Comparison of ENCODE assay signal across 8 mouse cellular contexts in the genomic region with DNA sequence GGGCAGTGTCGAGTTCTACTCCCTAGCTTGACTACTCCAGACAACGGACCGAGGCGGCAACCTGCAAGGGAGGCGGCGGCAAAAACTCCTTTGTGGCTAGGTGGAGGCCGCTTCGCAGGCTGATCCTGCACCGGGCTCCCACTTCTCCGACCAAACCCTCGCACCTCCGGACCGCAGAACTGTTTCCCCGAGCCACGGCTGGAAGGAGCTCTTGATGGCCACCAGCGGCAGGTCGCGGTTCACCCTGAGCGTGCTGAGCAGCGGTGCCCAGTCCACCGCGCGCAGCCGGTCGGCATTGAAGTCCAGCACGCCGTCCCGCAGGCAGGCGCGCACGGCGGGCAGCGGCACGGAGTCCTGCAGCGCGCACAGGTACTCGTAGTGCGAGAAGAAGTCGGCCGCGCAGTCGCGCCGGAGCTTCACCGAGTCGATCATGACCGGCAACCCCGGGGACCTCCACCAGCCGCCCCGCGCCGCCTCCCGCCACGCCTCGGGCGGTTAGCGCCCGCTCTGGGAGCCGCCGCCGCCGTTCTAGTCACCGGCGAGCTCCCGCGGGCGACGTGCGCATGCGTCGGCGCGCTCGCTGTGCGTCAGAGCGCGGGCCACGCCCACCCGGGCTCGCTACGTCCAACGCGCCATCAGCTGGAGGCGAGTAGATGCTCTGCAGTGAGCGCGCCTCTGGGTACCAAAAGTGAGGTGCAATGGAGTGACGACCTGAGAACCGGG. TPM values are rescaled to one million over a fixed set of nuclear protein-coding genes. Genes with fewer than 3 reads are reported as not detected.
DNase-seq lines count a peak whose midpoint lies in the region; ATAC-seq and TF ChIP-seq lines count a peak whose summit lies in the region.

A gene (minus strand): TSS at position 541 of the 723 bp plus-strand sequence.

- DNase-seq in CD4-positive, CD25-positive, alpha-beta regulatory T cell, adult 2 months (ENCODE audit: low read depth, low spot score), result peak; percentile 98
- DNase-seq in fibroblast of lung, adult 2 months (ENCODE audit: low read depth), result peak; percentile 78
- DNase-seq in kidney, postnatal 25 days, result peak; percentile 90 to 93
- DNase-seq in liver, embryonic 14.5 days (ENCODE audit: low read depth in 3 of 3, low spot score in 3 of 3), result peak; percentile 78 to 81 (median 80)
- DNase-seq in neural tube, embryonic 11.5 days (ENCODE audit: low spot score), result peak; percentile 97
- DNase-seq in stomach, postnatal 0 days (ENCODE audit: low spot score), result peak; percentile 92

- H3K36me3 ChIP-seq in heart, embryonic 15.5 days, result no peaks in the 10 kb centered on the region
- H3K36me3 ChIP-seq in liver, embryonic 14.5 days (replicated peaks; ENCODE audit: control insufficient read depth, insufficient read depth, low read depth), result no peaks in the 10 kb centered on the region
- H3K36me3 ChIP-seq in neural tube, embryonic 11.5 days (ENCODE audit: control insufficient read depth, insufficient read depth, low read length), result no peaks in the 10 kb centered on the region
- H3K36me3 ChIP-seq in stomach, postnatal 0 days (ENCODE audit: control insufficient read depth, insufficient read depth, low read length), result no peaks in the 10 kb centered on the region

- TF ChIP-seq EP300 in liver, embryonic 14.5 days (IDR thresholded peaks at IDR 0.05; ENCODE audit: low read depth), result no peak
- TF ChIP-seq EP300 in stomach, postnatal 0 days (optimal IDR thresholded peaks at IDR 0.05), result no peak

- WGBS in heart, embryonic 15.5 days, result under 1% methylated on average over 88 of the region's 88 CpGs
- WGBS in liver, embryonic 14.5 days (ENCODE audit: insufficient replicate concordance), result under 1% methylated on average over 78 of the region's 88 CpGs
- under 1% methylated on average over 88 of the region's 88 CpGs for WGBS in neural tube, embryonic 11.5 days
- under 1% methylated on average over 69 of the region's 88 CpGs for WGBS in stomach, postnatal 0 days

- ATAC-seq in heart, embryonic 15.5 days (replicated peaks; ENCODE audit: insufficient number of reproducible peaks, insufficient read depth, low FRiP score, low read depth), result peak; percentile 92
- ATAC-seq in liver, embryonic 14.5 days (ENCODE audit: insufficient read depth), result peak; percentile 94
- peak; percentile 88 for ATAC-seq in neural tube, embryonic 11.5 days (ENCODE audit: insufficient read depth, low FRiP score, low TSS enrichment)
- peak; percentile 95 for ATAC-seq in stomach, postnatal 0 days (ENCODE audit: low FRiP score, low TSS enrichment)

- H3K27me3 ChIP-seq in heart, embryonic 15.5 days, result no peaks in the 10 kb centered on the region
- no peaks in the 10 kb centered on the region for H3K27me3 ChIP-seq in liver, embryonic 14.5 days (ENCODE audit: control insufficient read depth, insufficient read depth, low read length)
- no peaks in the 10 kb centered on the region for H3K27me3 ChIP-seq in neural tube, embryonic 11.5 days (ENCODE audit: control insufficient read depth, insufficient read depth, low read length)
- no peaks in the 10 kb centered on the region for H3K27me3 ChIP-seq in stomach, postnatal 0 days (ENCODE audit: control insufficient read depth, insufficient read depth, low read length)

- no peak within 1 kb of the TSS for H3K27ac ChIP-seq in brown adipose tissue, adult 24 weeks (replicated peaks; ENCODE audit: low read depth, low read length)
- peak within 1 kb of the TSS; percentile 81 for H3K27ac ChIP-seq in heart, embryonic 15.5 days
- peak within 1 kb of the TSS; percentile 36 for H3K27ac ChIP-seq in liver, embryonic 14.5 days
- H3K27ac ChIP-seq in neural tube, embryonic 11.5 days (ENCODE audit: low read depth, low read length), result peak within 1 kb of the TSS; percentile 93
- H3K27ac ChIP-seq in stomach, postnatal 0 days (replicated peaks), result peak within 1 kb of the TSS; percentile 79

- peak within 1 kb of the TSS; percentile 80 for H3K9ac ChIP-seq in heart, embryonic 15.5 days
- H3K9ac ChIP-seq in liver, embryonic 14.5 days (replicated peaks), result peak within 1 kb of the TSS; percentile 79
- H3K9ac ChIP-seq in neural tube, embryonic 11.5 days (ENCODE audit: low read length), result peak within 1 kb of the TSS; percentile 99
- H3K9ac ChIP-seq in stomach, postnatal 0 days (ENCODE audit: low read length), result peak within 1 kb of the TSS; percentile 74

- peak within 1 kb of the TSS; percentile 74 for H3K4me3 ChIP-seq in brown adipose tissue, adult 24 weeks (ENCODE audit: insufficient read depth, low read depth, low read length)
- peak within 1 kb of the TSS; percentile 81 for H3K4me3 ChIP-seq in heart, embryonic 15.5 days
- H3K4me3 ChIP-seq in liver, embryonic 14.5 days (ENCODE audit: insufficient read depth in 1 of 2, low read depth in 2 of 2, low read length in 2 of 2), result peak within 1 kb of the TSS; percentile 80 to 86
- H3K4me3 ChIP-seq in neural tube, embryonic 11.5 days (ENCODE audit: low read depth, low read length), result peak within 1 kb of the TSS; percentile 79
- H3K4me3 ChIP-seq in stomach, postnatal 0 days (ENCODE audit: low read depth, low read length), result peak within 1 kb of the TSS; percentile 78

- peak within 1 kb of the TSS; percentile 92 for H3K4me2 ChIP-seq in heart, embryonic 15.5 days
- peak within 1 kb of the TSS; percentile 94 for H3K4me2 ChIP-seq in liver, embryonic 14.5 days (ENCODE audit: low read depth)
- H3K4me2 ChIP-seq in neural tube, embryonic 11.5 days (ENCODE audit: low read depth), result peak within 1 kb of the TSS; percentile 65
- H3K4me2 ChIP-seq in stomach, postnatal 0 days (replicated peaks; ENCODE audit: low read depth), result peak within 1 kb of the TSS; percentile 85

- no peaks in the 10 kb centered on the region; the same call in 1 of the 2 replicates for H3K4me1 ChIP-seq in brown adipose tissue, adult 24 weeks (ENCODE audit: control insufficient read depth, insufficient read depth, insufficient read length, low read length)
- H3K4me1 ChIP-seq in heart, embryonic 15.5 days (replicated peaks), result peaks cover 12% of the 10 kb centered on the region
- peaks cover 3 to 8% of the 10 kb centered on the region in 2 experiments; a peak in 3 of 4 replicates for H3K4me1 ChIP-seq in liver, embryonic 14.5 days (replicated peaks; ENCODE audit: control insufficient read depth in 2 of 2, insufficient read depth in 2 of 2, low read length in 1 of 2)
- H3K4me1 ChIP-seq in neural tube, embryonic 11.5 days (ENCODE audit: control insufficient read depth, insufficient read depth, low read length), result peaks cover 5% of the 10 kb centered on the region; the same call in 1 of the 2 replicates
- no peaks in the 10 kb centered on the region for H3K4me1 ChIP-seq in stomach, postnatal 0 days (replicated peaks; ENCODE audit: control insufficient read depth, insufficient read depth)

- H3K9me3 ChIP-seq in heart, embryonic 15.5 days (replicated peaks), result no peaks in the 10 kb centered on the region
- H3K9me3 ChIP-seq in liver, embryonic 14.5 days (ENCODE audit: control insufficient read depth, low read length), result no peaks in the 10 kb centered on the region
- no peaks in the 10 kb centered on the region for H3K9me3 ChIP-seq in neural tube, embryonic 11.5 days (ENCODE audit: control insufficient read depth, low read length)
- H3K9me3 ChIP-seq in stomach, postnatal 0 days (ENCODE audit: control insufficient read depth, low read length), result no peaks in the 10 kb centered on the region

- peak; percentile 46 for TF ChIP-seq CTCF in liver, embryonic 14.5 days (IDR thresholded peaks at IDR 0.05; ENCODE audit: low read depth)
- peak; percentile 51 for TF ChIP-seq CTCF in stomach, postnatal 0 days (IDR thresholded peaks at IDR 0.05; ENCODE audit: low read depth)

RNA-seq across cellular contexts. Expression of the gene that starts here (rescaled TPM):
- 2.2 and 4.6 TPM in 2 replicates for polyA plus RNA-seq in brown adipose tissue, adult 24 weeks (2012; ENCODE audit: insufficient read depth, insufficient read length, missing spikeins)
- polyA plus RNA-seq in heart, embryonic 15.5 days (2015; fragmentation: Nextera tagmentation; extraction: Ambion mirVana), result 9.8 and 14.4 TPM in 2 replicates
- polyA plus RNA-seq in liver, embryonic 14.5 days (2012; rRNA removed), result 3.2 and 5.1 TPM in 2 replicates
- polyA plus RNA-seq in liver, embryonic 14.5 days (2014; fragmentation: Nextera tagmentation; extraction: Ambion mirVana), result 8.7 and 9.8 TPM in 2 replicates
- polyA plus RNA-seq in neural tube, embryonic 11.5 days (2014; fragmentation: Nextera tagmentation; extraction: Ambion mirVana), result 50.9 and 54.8 TPM in 2 replicates
- polyA plus RNA-seq in stomach, postnatal 0 days (2015; fragmentation: Nextera tagmentation; extraction: Ambion mirVana), result 9.0 TPM in 2 replicates
